Mouse (Mus musculus) MEL (cell line): ENCODE results near the gene Zbtb20. TPM values are rescaled to one million over a fixed set of nuclear protein-coding genes. Genes with fewer than 3 reads are reported as not detected.

Experiments used
- DNase-seq: peaks from one replicate; pipeline ENCODE4 v3.0.0; 2011; ENCODE audit warnings: low read depth, low spot score
- H3K27ac ChIP-seq: 2 replicates; pipeline ENCODE4 v1.5.1; 2012; ENCODE audit warnings: low read depth, mild to moderate bottlenecking, control low read depth, low read length, moderate library complexity; ENCODE audit not compliant: control insufficient read depth
- H3K27me3 ChIP-seq, 2 experiments: fragments of 150-350 bp in 1 of 2; sonication (generic) in 1 of 2; 2 replicates each; pipeline ENCODE4 v1.6.1; 2012; ENCODE audit warnings: low read length in 2 of 2, mild to moderate bottlenecking in 2 of 2, improper control_type of control experiment in 1 of 2, moderate library complexity in 1 of 2; ENCODE audit not compliant: insufficient read depth in 2 of 2, control insufficient read depth in 1 of 2
- H3K36me3 ChIP-seq, 2 experiments: 2 replicates each; pipeline ENCODE4 v1.6.1; 2012 to 2014; ENCODE audit warnings: low read length in 2 of 2, improper control_type of control experiment in 1 of 2, inconsistent platforms in 1 of 2, mild to moderate bottlenecking in 1 of 2; ENCODE audit not compliant: insufficient read depth in 2 of 2, control insufficient read depth in 1 of 2
- H3K4me1 ChIP-seq, 2 experiments: fragments of 150-350 bp in 1 of 2; sonication (generic) in 1 of 2; 2 replicates each; pipeline ENCODE4 v1.6.1; 2012; ENCODE audit warnings: low read length in 2 of 2, improper control_type of control experiment in 1 of 2, mild to moderate bottlenecking in 1 of 2; ENCODE audit not compliant: insufficient read depth in 2 of 2, control insufficient read depth in 1 of 2
- H3K4me3 ChIP-seq, 2 experiments: fragments of 150-350 bp in 1 of 2; sonication (generic) in 1 of 2; 2 replicates each; pipeline ENCODE4 v1.5.1; 2012; ENCODE audit warnings: low read depth in 2 of 2, low read length in 2 of 2, mild to moderate bottlenecking in 2 of 2, moderate library complexity in 2 of 2, control low read depth in 1 of 2, improper control_type of control experiment in 1 of 2; ENCODE audit not compliant: control insufficient read depth in 1 of 2, insufficient read depth in 1 of 2
- H3K79me2 ChIP-seq: 2 replicates; pipeline ENCODE4 v1.6.1; 2012; ENCODE audit warnings: mild to moderate bottlenecking, low read length, moderate library complexity; ENCODE audit not compliant: control insufficient read depth, poor library complexity, insufficient read depth
- H3K9ac ChIP-seq: 2 replicates; pipeline ENCODE4 v1.6.1; 2012; ENCODE audit warnings: low read depth, mild to moderate bottlenecking, control low read depth, low read length, moderate library complexity; ENCODE audit not compliant: control insufficient read depth, poor library complexity, severe bottlenecking
- H3K9me3 ChIP-seq: fragments of 150-350 bp; sonication (generic); replicated peaks from 2 replicates; pipeline ENCODE4 v1.6.1; 2012; ENCODE audit warnings: mild to moderate bottlenecking, low read length, improper control_type of control experiment, moderate library complexity; ENCODE audit not compliant: insufficient read depth
- CHD1 ChIP-seq: IDR thresholded peaks from 2 replicates; pipeline ENCODE4 v1.6.1; 2012; ENCODE audit warnings: low read depth, mild to moderate bottlenecking, inconsistent platforms, low read length, improper control_type of control experiment
- CTCF ChIP-seq, 3 experiments: IDR thresholded peaks in 2 of 3; conservative IDR thresholded peaks in 1 of 3; 2 replicates each; pipeline ENCODE4 v1.5.1; 2011 to 2012; ENCODE audit warnings: low read length in 3 of 3, low read depth in 2 of 3, mild to moderate bottlenecking in 2 of 3, improper control_type of control experiment in 1 of 3, inconsistent platforms in 1 of 3, mixed read lengths in 1 of 3, moderate library complexity in 1 of 3; ENCODE audit not compliant: control insufficient read depth in 1 of 3, insufficient read depth in 1 of 3, poor library complexity in 1 of 3, severe bottlenecking in 1 of 3
- E2F4 ChIP-seq: IDR thresholded peaks from 2 replicates; pipeline ENCODE4 v1.6.1; 2011; ENCODE audit warnings: low read depth, low read length, improper control_type of control experiment, borderline replicate concordance
- EP300 ChIP-seq, 2 experiments: IDR thresholded peaks; 2 replicates each; pipeline ENCODE4 v1.6.1; 2011; ENCODE audit warnings: improper control_type of control experiment in 2 of 2, low read length in 2 of 2, low read depth in 1 of 2, mild to moderate bottlenecking in 1 of 2
- GABPA ChIP-seq: IDR thresholded peaks from 2 replicates; pipeline ENCODE4 v1.6.1; 2012; ENCODE audit warnings: low read depth, mild to moderate bottlenecking, inconsistent platforms, low read length, improper control_type of control experiment, moderate library complexity
- GATA1 ChIP-seq: IDR thresholded peaks from 2 replicates; pipeline ENCODE4 v1.6.1; 2011; ENCODE audit warnings: low read depth, low read length, improper control_type of control experiment
- JUND ChIP-seq: IDR thresholded peaks from 2 replicates; pipeline ENCODE4 v1.6.1; 2011; ENCODE audit warnings: low read depth, mild to moderate bottlenecking, improper control_type of control experiment, low read length
- MAFK ChIP-seq: IDR thresholded peaks from 2 replicates; pipeline ENCODE4 v1.6.1; 2011; ENCODE audit warnings: low read depth, mild to moderate bottlenecking, low read length, improper control_type of control experiment, borderline replicate concordance
- MAX ChIP-seq: IDR thresholded peaks from 2 replicates; pipeline ENCODE4 v1.6.1; 2011; ENCODE audit warnings: low read length, improper control_type of control experiment
- MXI1 ChIP-seq: IDR thresholded peaks from 2 replicates; pipeline ENCODE4 v1.6.1; 2011; ENCODE audit warnings: mild to moderate bottlenecking, low read depth, low read length, improper control_type of control experiment
- NELFE ChIP-seq: IDR thresholded peaks from 2 replicates; pipeline ENCODE4 v1.6.1; 2011; ENCODE audit warnings: low read depth, low read length, improper control_type of control experiment
- NRF1 ChIP-seq: IDR thresholded peaks from 2 replicates; pipeline ENCODE4 v1.6.1; 2014; ENCODE audit warnings: low read depth, mild to moderate bottlenecking, inconsistent platforms, low read length, improper control_type of control experiment, moderate library complexity; ENCODE audit not compliant: poor library complexity, insufficient read depth, severe bottlenecking
- POLR2AphosphoS2 ChIP-seq: IDR thresholded peaks from 2 replicates; pipeline ENCODE4 v1.6.1; 2011; ENCODE audit warnings: low read length, improper control_type of control experiment
- RCOR1 ChIP-seq: IDR thresholded peaks from 2 replicates; pipeline ENCODE4 v1.6.1; 2012; ENCODE audit warnings: low read depth, mild to moderate bottlenecking, inconsistent platforms, low read length, improper control_type of control experiment
- TAL1 ChIP-seq: IDR thresholded peaks from 2 replicates; pipeline ENCODE4 v1.6.1; 2012; ENCODE audit warnings: mild to moderate bottlenecking, inconsistent platforms, low read length, moderate library complexity, mixed read lengths
- UBTF ChIP-seq: IDR thresholded peaks from 2 replicates; pipeline ENCODE4 v1.6.1; 2012; ENCODE audit warnings: low read depth, mild to moderate bottlenecking, inconsistent platforms, low read length, improper control_type of control experiment, moderate library complexity, borderline replicate concordance; ENCODE audit not compliant: insufficient read depth
- polyA plus RNA-seq, 2 experiments: library from polyadenylated mRNA; stranded (reverse) in 1 of 2; unstranded in 1 of 2; fragments of >175 nt in 1 of 2; fragments of >200 nt in 1 of 2; gene quantifications; 2 replicates each; pipeline versions ENCODE4 v1.2.1 to v1.2.4; 2012; ENCODE audit warnings: low replicate concordance in 2 of 2, low read depth in 1 of 2; ENCODE audit not compliant: insufficient read length in 2 of 2, insufficient read depth in 1 of 2, missing spikeins in 1 of 2
- total RNA-seq: library from RNA; depleted of rRNA; stranded (reverse); fragments of 300-350 nt; gene quantifications from 2 replicates; pipeline ENCODE4 v1.2.3, GENCODE M21; 2012

Zbtb20 gene
- total and polyA plus RNA-seq, 3 experiments: 0.17 to 0.27 TPM; not detected in 1

GRCm38 (mm10) chr16:43191060-43191850 lies 315.6 kb downstream of the Zbtb20 start:
- Histone ChIP-seq H3K36me3 (no peaks in the 10 kb centered on the region), H3K27ac (no peak overlapping the region), H3K4me1 (no peaks in the 10 kb centered on the region), H3K79me2 (no peaks in the 10 kb centered on the region), H3K9ac (no peak overlapping the region), H3K9me3 (no peaks in the 10 kb centered on the region), H3K4me3 (no peak overlapping the region), H3K27me3 (no peaks in the 10 kb centered on the region; a peak in 2 of 4 replicates)
- DNase-seq: no peak
- TF ChIP-seq EP300 (IDR thresholded peaks at IDR 0.05; ENCODE audit: low read depth in 1 of 2, low read length in 2 of 2): no peak
- no peak for TF ChIP-seq RCOR1
- TF ChIP-seq MAX: no peak
- no peak for TF ChIP-seq UBTF
- no peak for TF ChIP-seq GATA1
- no peak for TF ChIP-seq E2F4
- no peak for TF ChIP-seq JUND
- no peak for TF ChIP-seq NRF1
- TF ChIP-seq NELFE: no peak
- no peak for TF ChIP-seq CHD1
- TF ChIP-seq TAL1: no peak
- TF ChIP-seq GABPA: no peak
- TF ChIP-seq MXI1: no peak
- no peak for TF ChIP-seq CTCF (IDR thresholded peaks at IDR 0.05 in 2 of 3, conservative IDR thresholded peaks at IDR 0.05 in 1 of 3; ENCODE audit: control insufficient read depth in 1 of 3, insufficient read depth in 1 of 3, low read depth in 2 of 3, low read length in 3 of 3, poor library complexity in 1 of 3, severe bottlenecking in 1 of 3)
- no peak for TF ChIP-seq POLR2AphosphoS2

GRCm38 (mm10) chr16:43193631-43194239 lies 318.1 kb downstream of the Zbtb20 start:
- Histone ChIP-seq H3K27ac (no peak overlapping the region), H3K27me3 (no peaks in the 10 kb centered on the region; a peak in 2 of 4 replicates), H3K79me2 (no peaks in the 10 kb centered on the region), H3K36me3 (no peaks in the 10 kb centered on the region), H3K9ac (no peak overlapping the region), H3K9me3 (no peaks in the 10 kb centered on the region), H3K4me1 (no peaks in the 10 kb centered on the region), H3K4me3 (no peak overlapping the region)
- DNase-seq: no peak
- TF ChIP-seq E2F4 (no peak), POLR2AphosphoS2 (no peak), MAFK (no peak), GATA1 (no peak)
